25 mouse cellular contexts compared by ENCODE assay signal in the genomic region with DNA sequence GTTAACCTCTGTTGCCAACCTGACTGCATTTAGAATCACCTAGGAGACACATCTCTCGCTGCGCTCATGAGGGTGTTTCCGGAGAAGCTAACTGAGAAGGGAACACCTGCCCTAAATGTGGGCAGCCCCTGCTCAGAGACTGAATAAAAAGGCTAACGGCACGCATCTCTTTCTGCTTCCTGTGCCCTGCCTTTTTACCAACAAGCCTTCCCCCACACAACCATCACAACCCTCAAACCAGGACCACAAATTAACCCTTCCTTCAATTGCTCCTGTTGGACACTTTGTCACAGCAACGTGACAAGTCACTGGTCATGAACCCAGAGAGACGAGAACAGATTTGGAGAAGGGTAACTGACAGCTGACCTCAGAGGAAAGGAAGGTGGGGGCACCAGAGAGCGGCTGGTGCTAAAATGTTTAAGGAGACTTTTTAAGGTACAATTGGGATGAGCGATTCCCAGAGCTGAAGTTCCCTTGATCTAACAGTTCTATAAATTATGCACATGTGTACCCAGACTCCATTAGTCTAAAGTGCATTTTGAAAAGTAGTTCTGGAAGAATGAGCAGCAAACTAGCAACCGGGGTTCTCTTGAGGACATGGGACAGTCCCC. TPM values are rescaled to one million over a fixed set of nuclear protein-coding genes. Genes with fewer than 3 reads are reported as not detected.
DNase-seq lines count a peak whose midpoint lies in the region; ATAC-seq and TF ChIP-seq lines count a peak whose summit lies in the region.
"Had no signal": no experiment of that assay in that cellular context is flagged by ENCODE, and none has a peak within 500 bp of the region (broad histone marks: within the 10 kb centered on the region; RNA-seq: fewer than 3 reads in every experiment).

No protein-coding gene starts in this region.

- WGBS in spleen, adult 2 months = 31% methylated on average over 10 of the region's 10 CpGs
- WGBS in hindbrain, embryonic 16.5 days = 80% methylated on average over 10 of the region's 10 CpGs
- WGBS in heart, embryonic 10.5 days = 74% methylated on average over 10 of the region's 10 CpGs

- TF ChIP-seq CTCF in spleen, adult 2 months (IDR thresholded peaks at IDR 0.05; ENCODE audit: extremely low read depth, insufficient read depth, insufficient read length, insufficient replicate concordance) = no peak

- no peaks in the 10 kb centered on the region for H3K27me3 ChIP-seq in spleen, adult 2 months (ENCODE audit: control insufficient read depth, insufficient read depth, low read length)
- H3K27me3 ChIP-seq in hindbrain, embryonic 16.5 days (replicated peaks; ENCODE audit: control insufficient read depth, insufficient read depth, low read length) = no peaks in the 10 kb centered on the region
- H3K27me3 ChIP-seq in heart, embryonic 10.5 days (ENCODE audit: insufficient read depth, poor library complexity, severe bottlenecking) = no peaks in the 10 kb centered on the region
- H3K27me3 ChIP-seq: embryonic facial prominence, embryonic 15.5 days; forebrain, embryonic 15.5 days; heart, embryonic 12.5 days; kidney, embryonic 15.5 days; limb, embryonic 13.5 days; liver, embryonic 12.5 days; stomach, embryonic 15.5 days had no signal

- no peak for TF ChIP-seq POLR2A in spleen, adult 2 months (IDR thresholded peaks at IDR 0.05; ENCODE audit: low read depth, low read length)

- H3K36me3 ChIP-seq in spleen, adult 2 months (ENCODE audit: control insufficient read depth, insufficient read depth, low read length) = no peaks in the 10 kb centered on the region
- no peaks in the 10 kb centered on the region for H3K36me3 ChIP-seq in hindbrain, embryonic 16.5 days (ENCODE audit: control insufficient read depth, insufficient read depth, low read length)
- no peaks in the 10 kb centered on the region for H3K36me3 ChIP-seq in heart, embryonic 10.5 days
- H3K36me3 ChIP-seq: embryonic facial prominence, embryonic 15.5 days; forebrain, embryonic 15.5 days; heart, embryonic 12.5 days; hindbrain, embryonic 10.5 days; kidney, embryonic 15.5 days; limb, embryonic 13.5 days; liver, embryonic 12.5 days; stomach, embryonic 15.5 days had no signal

- H3K4me2 ChIP-seq in hindbrain, embryonic 16.5 days (ENCODE audit: low read length) = no peak overlapping the region
- H3K4me2 ChIP-seq: embryonic facial prominence, embryonic 15.5 days; forebrain, embryonic 15.5 days; heart, embryonic 12.5 days; kidney, embryonic 15.5 days; limb, embryonic 13.5 days; liver, embryonic 12.5 days; midbrain, embryonic 11.5 days; stomach, embryonic 15.5 days had no signal

- peak overlapping the region; percentile 74 for H3K27ac ChIP-seq in spleen, adult 2 months (ENCODE audit: insufficient read depth, low read length)
- no peak overlapping the region for H3K27ac ChIP-seq in hindbrain, embryonic 16.5 days (ENCODE audit: low read depth, low read length)
- H3K27ac ChIP-seq in heart, embryonic 10.5 days = no peak overlapping the region
- H3K27ac ChIP-seq: embryonic facial prominence, embryonic 15.5 days; forebrain, embryonic 15.5 days; hindbrain, embryonic 10.5 days; hindbrain, postnatal 0 days; kidney, embryonic 15.5 days; limb, embryonic 13.5 days; liver, embryonic 12.5 days; stomach, embryonic 15.5 days had no signal

- peaks cover 12% of the 10 kb centered on the region; the same call in 1 of the 2 replicates for H3K4me1 ChIP-seq in spleen, adult 2 months (ENCODE audit: control insufficient read depth, insufficient read depth, insufficient read length)
- H3K4me1 ChIP-seq in hindbrain, embryonic 16.5 days (ENCODE audit: control insufficient read depth, insufficient read depth, low read depth, low read length) = no peaks in the 10 kb centered on the region
- no peaks in the 10 kb centered on the region for H3K4me1 ChIP-seq in heart, embryonic 10.5 days
- H3K4me1 ChIP-seq: embryonic facial prominence, embryonic 15.5 days; heart, embryonic 12.5 days; limb, embryonic 13.5 days; liver, embryonic 12.5 days had no signal

- H3K9ac ChIP-seq in hindbrain, embryonic 16.5 days (ENCODE audit: low read depth, low read length) = no peak overlapping the region
- H3K9ac ChIP-seq: embryonic facial prominence, embryonic 15.5 days; forebrain, embryonic 15.5 days; heart, embryonic 12.5 days; kidney, embryonic 15.5 days; limb, embryonic 13.5 days; liver, embryonic 12.5 days; stomach, embryonic 15.5 days had no signal

- H3K4me3 ChIP-seq in spleen, adult 2 months (ENCODE audit: extremely low read depth, insufficient read depth, insufficient read length) = no peak overlapping the region
- H3K4me3 ChIP-seq in hindbrain, embryonic 16.5 days (ENCODE audit: low read length) = no peak overlapping the region
- H3K4me3 ChIP-seq in heart, embryonic 10.5 days = no peak overlapping the region
- H3K4me3 ChIP-seq: embryonic facial prominence, embryonic 15.5 days; forebrain, embryonic 15.5 days; heart, embryonic 12.5 days; hindbrain, embryonic 10.5 days; kidney, embryonic 15.5 days; limb, embryonic 13.5 days; liver, embryonic 12.5 days; stomach, embryonic 15.5 days had no signal

- ATAC-seq in hindbrain, embryonic 16.5 days = no peak
- ATAC-seq: forebrain, embryonic 15.5 days; hindbrain, postnatal 0 days; intestine, postnatal 0 days; liver, embryonic 12.5 days had no signal

- no peaks in the 10 kb centered on the region for H3K9me3 ChIP-seq in hindbrain, embryonic 16.5 days (ENCODE audit: control insufficient read depth, low read length)
- H3K9me3 ChIP-seq in heart, embryonic 10.5 days = no peaks in the 10 kb centered on the region
- H3K9me3 ChIP-seq: embryonic facial prominence, embryonic 15.5 days; forebrain, embryonic 15.5 days; heart, embryonic 12.5 days; hindbrain, embryonic 10.5 days; kidney, embryonic 15.5 days; limb, embryonic 13.5 days; liver, embryonic 12.5 days; stomach, embryonic 15.5 days had no signal

- peak in 1 of 2 experiments; percentile 47 for DNase-seq in spleen, adult 2 months (ENCODE audit: low read depth in 1 of 2, low spot score in 2 of 2)
- no peak for DNase-seq in spleen, adult 12 weeks (ENCODE audit: low spot score)
- peak; percentile 58 for DNase-seq in naive thymus-derived CD4-positive, alpha-beta T cell, adult 2 months (ENCODE audit: low read depth)
- peak; percentile 29 to 36 for DNase-seq in thymus, postnatal 10 days (ENCODE audit: low spot score in 2 of 2)
- no peak for DNase-seq in heart, embryonic 10.5 days (ENCODE audit: low spot score)
- no peak for DNase-seq in urinary bladder, postnatal 14 days (ENCODE audit: low spot score)
- DNase-seq: adrenal gland, postnatal 14 days; cerebellum, adult 9-10 months; gastrocnemius, postnatal 25 days; heart, postnatal 10 days; kidney, postnatal 36 days; lung, adult 2 months; lung, postnatal 14 days had no signal

RNA-seq across cellular contexts. Expression of gene Chp2, which starts 28.1 kb away (rescaled TPM):
- polyA plus RNA-seq in spleen, adult 2 months (2012; rRNA removed) = 1.2 and 2.7 TPM in 2 replicates
- polyA plus RNA-seq in hindbrain, embryonic 16.5 days (2015; fragmentation: Nextera tagmentation; extraction: Ambion mirVana) = 0.75 and 1.2 TPM in 2 replicates
- 0.18 TPM in 1 of 2 replicates, not detected in the other for polyA plus RNA-seq in heart, embryonic 10.5 days (2016; fragmentation: Nextera tagmentation; extraction: Ambion mirVana)
- polyA plus RNA-seq: limb, embryonic 13.5 days had no signal

RNA-seq across cellular contexts. Expression of gene Prkcb, which starts 41.2 kb away (rescaled TPM):
- polyA plus RNA-seq in spleen, adult 2 months (2012; rRNA removed) = 106 and 118 TPM in 2 replicates
- polyA plus RNA-seq in hindbrain, embryonic 16.5 days (2015; fragmentation: Nextera tagmentation; extraction: Ambion mirVana) = 127 and 139 TPM in 2 replicates
- 13.3 and 14.3 TPM in 2 replicates for polyA plus RNA-seq in heart, embryonic 10.5 days (2016; fragmentation: Nextera tagmentation; extraction: Ambion mirVana)

Comparison
In these comparisons a context has a peak if more than half of its experiments do, and no peak if none do; other contexts are left out.
1. DNase-seq: peak in naive thymus-derived CD4-positive, alpha-beta T cell, adult 2 months (single experiment) and thymus, postnatal 10 days (2 of 2); none in spleen, adult 12 weeks (single experiment), heart, embryonic 10.5 days (single experiment) and urinary bladder, postnatal 14 days (single experiment).